Mouse (Mus musculus) heart, adult 2 months (tissue): ENCODE data around the gene Fzr1. TPM values are rescaled to one million over a fixed set of nuclear protein-coding genes. Genes with fewer than 3 reads are reported as not detected.
A peak's percentile ranks its signal among the peaks of the same experiment; 100 is the strongest.

Experiments
- DNase-seq, 2 experiments: peaks; one replicate each; pipeline ENCODE4 v3.0.0; 2021
- H3K27ac ChIP-seq: fragments of 200-600 bp; 2 replicates; pipeline ENCODE4 v1.8.1; 2022
- H3K27me3 ChIP-seq: fragments of 200-500 bp; 2 replicates; pipeline ENCODE4 v1.6.1; 2012; ENCODE audit warnings: mild to moderate bottlenecking, low read length, inconsistent platforms, mixed read lengths; ENCODE audit not compliant: control insufficient read depth, insufficient read depth
- H3K36me3 ChIP-seq: fragments of 200-500 bp; 2 replicates; pipeline ENCODE4 v1.6.1; 2012; ENCODE audit warnings: low read length, inconsistent platforms; ENCODE audit not compliant: control insufficient read depth, insufficient read depth
- H3K4me1 ChIP-seq: fragments of 200-500 bp; 2 replicates; pipeline ENCODE4 v1.6.1; 2011; ENCODE audit warnings: low read length; ENCODE audit not compliant: control insufficient read depth, insufficient read depth
- H3K4me3 ChIP-seq: fragments of 200-600 bp; 2 replicates; pipeline ENCODE4 v1.8.1; 2022
- H3K79me2 ChIP-seq: fragments of 200-500 bp; replicated peaks from 2 replicates; pipeline ENCODE4 v1.6.1; 2012; ENCODE audit warnings: mild to moderate bottlenecking, inconsistent platforms, low read length, moderate library complexity, mixed read lengths; ENCODE audit not compliant: control insufficient read depth, insufficient read depth
- H3K9ac ChIP-seq: fragments of 200-500 bp; 2 replicates; pipeline ENCODE4 v1.6.1; 2012; ENCODE audit warnings: low read depth, mild to moderate bottlenecking, control low read depth, inconsistent platforms, low read length, mixed read lengths
- CTCF ChIP-seq: fragments of 200-600 bp; IDR thresholded peaks from 2 replicates; pipeline ENCODE4 v1.8.1; 2022; ENCODE audit warnings: antibody characterized with exemption, mild to moderate bottlenecking, moderate library complexity
- EP300 ChIP-seq: fragments of 200-500 bp; IDR thresholded peaks from 2 replicates; pipeline ENCODE4 v1.6.1; 2011; ENCODE audit warnings: low read depth, low read length, control low read depth; ENCODE audit not compliant: insufficient read depth
- POLR2A ChIP-seq: fragments of 200-500 bp; IDR thresholded peaks from 2 replicates; pipeline ENCODE4 v1.6.1; 2011; ENCODE audit warnings: mild to moderate bottlenecking, low read depth, low read length, control low read depth; ENCODE audit not compliant: insufficient read depth
- WGBS: fragments of 180-500 bp; shearing (Covaris S2); methylation state at CpG from one replicate; pipeline ENCODE4 v1.1.7; 2018; 5-methylcytosine and 5-hydroxymethylcytosine counted together
- intact Hi-C: fragments of 180-260 bp; cut with DNase I; formaldehyde crosslinking; loops from one replicate; pipeline ENCODE4 v1.15.1; 2025
- polyA plus RNA-seq: library from polyadenylated mRNA; depleted of rRNA; stranded (reverse); fragments of >200 nt; gene quantifications from 2 replicates; pipeline ENCODE4 v1.2.3, GENCODE M21; 2012
- total RNA-seq, 2 experiments: library from RNA; stranded (reverse); gene quantifications; 2 replicates each; pipeline ENCODE4 v1.2.3; 2021

Fzr1 gene
- total and polyA plus RNA-seq, 3 experiments = 29.9 to 49.3 (median 31.5) TPM

DNA sequence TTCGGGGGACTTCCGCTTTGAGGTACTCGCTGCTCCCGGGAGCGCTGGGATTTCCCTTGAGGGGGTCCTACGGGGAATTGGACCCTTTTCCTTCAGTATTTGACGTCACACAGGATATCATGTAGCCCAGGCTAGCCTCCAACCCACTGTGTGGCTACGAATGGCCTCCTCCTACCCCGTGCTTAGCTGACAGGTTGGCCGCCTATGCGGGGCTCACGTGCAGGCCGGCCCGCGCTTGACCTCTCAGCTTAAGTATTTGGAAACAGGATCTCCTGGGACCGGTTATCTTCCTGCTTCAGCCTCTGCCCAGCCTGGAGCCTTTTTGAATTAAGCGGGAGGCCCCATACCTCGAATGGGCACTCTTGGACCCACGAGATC lies 6.3 kb upstream of the Fzr1 start:
- peak overlapping the region; percentile 82 for H3K4me3 ChIP-seq
- under 1% methylated on average over 19 of the region's 19 CpGs for WGBS
- H3K4me1 ChIP-seq = peaks cover 6% of the 10 kb centered on the region
- H3K79me2 ChIP-seq = no peaks in the 10 kb centered on the region; the same call in 1 of the 2 replicates
- H3K27me3 ChIP-seq = no peaks in the 10 kb centered on the region
- TF ChIP-seq CTCF = no peak
- TF ChIP-seq EP300 = no peak
- TF ChIP-seq POLR2A = no peak
- H3K27ac ChIP-seq = peak overlapping the region; percentile 94
- no peak for DNase-seq
- intact Hi-C loops = no loop called here
- H3K9ac ChIP-seq = peak overlapping the region; percentile 73
- H3K36me3 ChIP-seq = no peaks in the 10 kb centered on the region

DNA sequence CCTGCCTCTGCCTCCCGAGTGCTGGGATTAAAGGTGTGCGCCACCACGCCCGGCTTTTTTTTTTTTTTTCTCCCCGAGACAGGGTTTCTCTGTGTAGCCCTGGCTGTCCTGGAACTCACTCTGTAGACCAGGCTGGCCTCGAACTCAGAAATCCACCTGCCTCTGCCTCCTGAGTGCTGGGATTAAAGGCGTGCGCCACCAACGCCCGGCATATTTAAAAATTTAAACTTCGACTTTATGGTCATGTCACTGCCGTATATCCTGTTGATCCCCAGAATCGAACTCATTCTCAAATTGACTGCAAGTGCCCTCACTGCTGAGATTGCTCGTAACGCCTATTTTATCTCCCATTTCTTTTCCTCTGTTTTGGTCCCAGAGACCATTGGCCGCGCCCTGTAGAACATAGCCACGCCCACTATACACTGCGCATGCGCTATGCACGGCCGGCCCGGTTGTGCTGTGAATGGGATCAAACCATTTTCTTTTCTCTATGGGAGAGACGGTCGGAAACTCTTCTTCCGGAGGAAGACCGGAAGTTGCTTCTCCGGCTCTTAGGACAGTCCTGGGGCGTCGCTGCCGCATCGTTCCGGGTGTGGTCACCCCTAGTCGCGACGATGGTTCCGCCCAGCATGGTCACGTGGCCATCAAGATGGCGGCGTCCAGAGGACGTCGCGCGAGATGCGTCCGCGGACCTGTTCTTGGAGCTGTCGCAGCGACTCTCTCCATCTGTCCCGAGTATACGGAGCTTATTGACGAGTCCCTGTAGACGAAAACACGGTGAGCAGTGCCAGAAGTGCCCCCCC lies 5.7 kb upstream of the Fzr1 start, which contains the start of the genes Dohh and Gm48551:
Gene Dohh (plus strand): TSS at position 627 of the 803 bp plus-strand sequence.
Gene Gm48551 (plus strand): TSS at position 665 of the 803 bp plus-strand sequence.
- peak; percentile 91 for TF ChIP-seq POLR2A
- peak; percentile 83; the same call in 1 of the 2 replicates for TF ChIP-seq EP300
- no peak for TF ChIP-seq CTCF
- intact Hi-C loops = no loop called here
- Histone ChIP-seq H3K36me3 (no peaks in the 10 kb centered on the region), H3K9ac (peak within 1 kb of the TSS; percentile 73), H3K4me1 (peaks cover 4% of the 10 kb centered on the region), H3K4me3 (peak within 1 kb of the TSS; percentile 82), H3K27ac (peak within 1 kb of the TSS; percentile 94), H3K27me3 (no peaks in the 10 kb centered on the region), H3K79me2 (no peaks in the 10 kb centered on the region; the same call in 1 of the 2 replicates)
- WGBS = 7% methylated on average over 54 of the region's 54 CpGs
- peak; percentile 98 to 99 for DNase-seq

DNA sequence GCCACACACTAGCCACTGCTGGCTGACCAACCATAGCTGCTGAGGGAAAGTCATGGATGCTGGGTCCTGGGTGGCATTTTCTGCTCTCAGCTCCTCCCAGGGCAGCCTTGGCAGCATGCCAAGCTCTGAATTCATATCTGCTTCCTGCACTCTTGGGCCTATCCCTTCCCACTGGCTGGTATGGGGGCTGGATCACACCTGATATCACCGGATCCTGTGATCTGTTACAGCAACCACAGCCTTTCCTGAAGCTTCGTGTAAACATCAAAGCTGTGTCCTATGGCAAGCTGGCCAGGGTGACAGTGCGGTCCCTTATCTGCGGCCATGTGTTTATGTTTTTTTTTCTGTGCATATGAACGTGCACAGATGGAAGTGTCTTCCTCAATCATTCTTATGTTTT lies 3.7 kb upstream of the Fzr1 start:
- intact Hi-C loops = no loop called here
- no peaks in the 10 kb centered on the region for H3K36me3 ChIP-seq
- H3K27ac ChIP-seq = no peak overlapping the region
- H3K4me3 ChIP-seq = no peak overlapping the region
- TF ChIP-seq POLR2A (no peak), EP300 (no peak), CTCF (no peak)
- H3K27me3 ChIP-seq = no peaks in the 10 kb centered on the region
- H3K79me2 ChIP-seq = no peaks in the 10 kb centered on the region; the same call in 1 of the 2 replicates
- 22% methylated on average over 5 of the region's 5 CpGs for WGBS
- H3K9ac ChIP-seq = no peak overlapping the region
- DNase-seq = no peak
- H3K4me1 ChIP-seq = peaks cover 6% of the 10 kb centered on the region

DNA sequence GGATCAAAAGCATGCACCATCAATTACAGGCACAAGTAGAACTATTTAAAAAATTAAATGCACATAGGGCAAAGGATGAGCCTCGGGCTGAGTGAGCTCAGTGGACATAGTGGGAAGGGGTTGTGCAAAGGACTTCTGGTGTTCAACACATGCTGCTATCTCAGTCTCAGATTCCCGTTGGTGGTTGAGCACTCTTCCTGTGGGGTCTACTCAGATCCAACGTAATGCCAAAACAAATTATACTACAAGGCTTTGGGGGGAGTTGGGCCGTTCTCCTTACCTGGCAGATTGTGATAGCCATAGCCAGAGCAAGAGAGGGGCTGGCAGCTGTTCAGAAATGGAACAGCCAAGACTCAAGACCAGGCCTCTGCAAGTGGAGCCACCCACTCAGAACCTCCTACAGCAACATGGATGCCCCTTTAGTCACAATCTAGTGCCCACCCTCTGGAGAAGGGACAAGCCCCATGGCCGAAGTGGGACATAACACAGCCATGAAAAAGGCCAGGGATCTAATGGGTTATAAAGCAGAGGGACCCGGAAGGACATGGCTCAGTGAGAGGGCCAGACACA lies 1.6 kb upstream of the Fzr1 start:
- Histone ChIP-seq H3K79me2 (peaks cover 2% of the 10 kb centered on the region; the same call in 1 of the 2 replicates), H3K27ac (no peak overlapping the region), H3K4me3 (no peak overlapping the region), H3K27me3 (no peaks in the 10 kb centered on the region), H3K36me3 (no peaks in the 10 kb centered on the region), H3K4me1 (peaks cover 5% of the 10 kb centered on the region), H3K9ac (no peak overlapping the region)
- no peak for DNase-seq
- intact Hi-C loops = no loop called here
- 82% methylated on average over 6 of the region's 6 CpGs for WGBS
- TF ChIP-seq CTCF (no peak), POLR2A (no peak), EP300 (no peak)

DNA sequence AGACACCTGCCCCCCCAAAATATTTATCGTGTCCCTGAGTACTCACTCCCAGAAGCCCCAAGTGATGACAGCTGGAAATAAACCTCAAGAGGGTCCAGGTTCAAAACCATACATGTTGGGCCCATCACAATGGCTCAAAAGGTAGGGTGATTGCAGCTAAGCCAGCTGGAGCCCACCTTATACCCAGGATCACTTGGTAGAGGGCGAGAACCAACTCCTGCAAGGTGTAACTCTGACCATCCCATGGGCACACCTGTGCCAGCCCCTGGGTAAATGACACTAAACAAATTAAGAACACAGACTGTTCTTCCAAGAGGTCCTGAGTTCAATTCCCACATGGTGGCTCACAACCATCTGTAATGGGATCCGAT lies 852 bp upstream of the Fzr1 start:
- Histone ChIP-seq H3K9ac (no peak overlapping the region), H3K4me1 (peaks cover 4% of the 10 kb centered on the region; the same call in 1 of the 2 replicates), H3K4me3 (peak overlapping the region; percentile 60), H3K79me2 (peaks cover 2% of the 10 kb centered on the region), H3K27me3 (no peaks in the 10 kb centered on the region), H3K36me3 (no peaks in the 10 kb centered on the region), H3K27ac (peak overlapping the region; percentile 72)
- WGBS = 59% methylated on average over 3 of the region's 3 CpGs
- intact Hi-C loops = no loop called here
- DNase-seq = no peak
- no peak for TF ChIP-seq POLR2A
- TF ChIP-seq CTCF = no peak
- TF ChIP-seq EP300 = no peak

DNA sequence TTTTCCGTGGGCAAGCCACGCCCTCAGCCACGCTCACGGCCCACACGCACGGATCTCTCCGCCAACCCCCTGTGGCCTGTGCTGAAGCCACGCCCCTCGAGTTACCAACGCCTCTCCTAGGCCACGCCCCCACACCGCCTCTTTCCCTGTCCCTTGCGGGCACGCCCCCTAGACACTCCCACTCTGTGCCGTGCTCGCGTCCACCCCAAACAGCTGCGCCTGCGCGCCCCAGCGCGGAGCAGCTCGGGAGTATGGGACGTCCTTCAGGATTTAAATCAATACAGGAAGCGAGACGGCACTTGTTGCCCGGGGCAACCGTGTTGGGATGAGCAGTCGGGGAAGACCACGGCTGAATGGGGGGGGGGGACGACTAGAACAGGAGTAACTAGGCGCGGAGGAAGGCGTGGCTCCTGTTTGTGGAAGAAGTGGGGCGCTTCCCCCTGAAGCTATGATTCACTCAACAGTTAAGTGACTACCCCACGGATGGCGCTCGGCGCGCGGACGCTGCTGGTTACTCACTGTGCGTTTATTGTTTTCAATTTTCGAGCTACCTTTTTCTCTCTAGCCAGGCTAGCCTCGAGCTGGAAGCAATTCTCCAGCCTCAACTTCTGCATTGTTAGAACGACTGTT lies 352 bp upstream of the Fzr1 start:
- H3K4me3 ChIP-seq = peak overlapping the region; percentile 60
- H3K27ac ChIP-seq = peak overlapping the region; percentile 72
- peaks cover 2% of the 10 kb centered on the region for H3K79me2 ChIP-seq
- H3K27me3 ChIP-seq = no peaks in the 10 kb centered on the region
- peak; percentile 100 for DNase-seq
- intact Hi-C loops = no loop called here
- under 1% methylated on average over 44 of the region's 46 CpGs for WGBS
- TF ChIP-seq CTCF = no peak
- 0 out of 2 replicates have a peak, but pooled peaks have one; percentile 37 for TF ChIP-seq EP300
- peak; percentile 66; the same call in 1 of the 2 replicates for TF ChIP-seq POLR2A
- H3K9ac ChIP-seq = peak overlapping the region; percentile 6; the same call in 1 of the 2 replicates
- no peaks in the 10 kb centered on the region for H3K36me3 ChIP-seq
- peaks cover 4% of the 10 kb centered on the region; the same call in 1 of the 2 replicates for H3K4me1 ChIP-seq
